Mouse (Mus musculus) forebrain, embryonic 10.5 days (tissue): ENCODE data around the gene Gprin1. TPM values are rescaled to one million over a fixed set of nuclear protein-coding genes. Genes with fewer than 3 reads are reported as not detected.

Source experiments
- DNase-seq: peaks from one replicate; pipeline ENCODE4 v3.0.0-alpha.2; 2017; ENCODE audit warnings: low spot score; ENCODE audit errors: extremely low spot score
- H3K27ac ChIP-seq: fragments of 300-500 bp; sonication (generic); 2 replicates; pipeline ENCODE4 v1.5.1; 2016; ENCODE audit warnings: mild to moderate bottlenecking
- H3K27me3 ChIP-seq: fragments of 300-500 bp; sonication (generic); 2 replicates; pipeline ENCODE4 v1.6.1; 2016; ENCODE audit warnings: mild to moderate bottlenecking; ENCODE audit not compliant: poor library complexity, severe bottlenecking
- H3K36me3 ChIP-seq: fragments of 300-500 bp; sonication (generic); replicated peaks from 2 replicates; pipeline ENCODE4 v1.6.1; 2016; ENCODE audit warnings: mild to moderate bottlenecking, moderate library complexity
- H3K4me1 ChIP-seq: fragments of 300-500 bp; sonication (generic); 2 replicates; pipeline ENCODE4 v1.6.1; 2016
- H3K4me3 ChIP-seq: fragments of 300-500 bp; sonication (generic); 2 replicates; pipeline ENCODE4 v1.5.1; 2016; ENCODE audit warnings: mild to moderate bottlenecking, moderate library complexity
- H3K9me3 ChIP-seq: fragments of 300-500 bp; sonication (generic); 2 replicates; pipeline ENCODE4 v1.6.1; 2016; ENCODE audit warnings: mild to moderate bottlenecking, moderate library complexity
- WGBS: fragments of 180-500 bp; shearing (Covaris S2); methylation state at CpG from one replicate; pipeline ENCODE4 v1.1.7; 2016; 5-methylcytosine and 5-hydroxymethylcytosine counted together
- polyA plus RNA-seq: library from polyadenylated mRNA; unstranded; fragments of >200 nt; fragmentation: Nextera tagmentation; extraction: Ambion mirVana; gene quantifications from 2 replicates; pipeline ENCODE4 v1.2.1, GENCODE M21; 2016

The Gprin1 gene
- polyA plus RNA-seq, 1 experiment from 2014 or later = 0.56 TPM

- DNase-seq = no peak
- H3K9me3 ChIP-seq = no peaks in the 10 kb centered on the region
- peaks cover 54% of the 10 kb centered on the region for H3K27me3 ChIP-seq
- H3K36me3 ChIP-seq = peaks cover 30% of the 10 kb centered on the region
- 3% methylated on average over 34 of the region's 34 CpGs for WGBS
- H3K4me1 ChIP-seq = peaks cover 28% of the 10 kb centered on the region
- H3K27ac ChIP-seq = no peak overlapping the region
- peak overlapping the region; percentile 49 for H3K4me3 ChIP-seq
Observed at GRCm38 (mm10) chr13:54738213-54738601, 11.5 kb downstream of the Gprin1 start.

- Histone ChIP-seq H3K36me3 (peaks cover 30% of the 10 kb centered on the region), H3K4me1 (peaks cover 28% of the 10 kb centered on the region), H3K9me3 (no peaks in the 10 kb centered on the region), H3K4me3 (peak overlapping the region; percentile 49), H3K27me3 (peaks cover 54% of the 10 kb centered on the region), H3K27ac (no peak overlapping the region; the same call in 1 of the 2 replicates)
- DNase-seq = no peak
- 1% methylated on average over 87 of the region's 87 CpGs for WGBS
Observed at GRCm38 (mm10) chr13:54737488-54738212, 12.0 kb downstream of the Gprin1 start.

GRCm38 (mm10) chr13:54736931-54737330 is 12.7 kb downstream of the Gprin1 start:
- peaks cover 30% of the 10 kb centered on the region for H3K36me3 ChIP-seq
- no peak for DNase-seq
- H3K4me1 ChIP-seq = peaks cover 28% of the 10 kb centered on the region
- H3K27ac ChIP-seq = no peak overlapping the region
- H3K27me3 ChIP-seq = peaks cover 54% of the 10 kb centered on the region
- 27% methylated on average over 3 of the region's 3 CpGs for WGBS
- H3K9me3 ChIP-seq = no peaks in the 10 kb centered on the region
- peak overlapping the region; percentile 49 for H3K4me3 ChIP-seq

GRCm38 (mm10) chr13:54726131-54726530 is 23.5 kb downstream of the Gprin1 start:
- no peak for DNase-seq
- 83% methylated on average over 11 of the region's 11 CpGs for WGBS

GRCm38 (mm10) chr13:54723143-54723542 is 26.5 kb downstream of the Gprin1 start:
- Histone ChIP-seq H3K4me3 (no peak overlapping the region), H3K9me3 (peaks cover 5% of the 10 kb centered on the region; the same call in 1 of the 2 replicates), H3K27me3 (no peaks in the 10 kb centered on the region), H3K27ac (no peak overlapping the region), H3K36me3 (no peaks in the 10 kb centered on the region), H3K4me1 (peaks cover 7% of the 10 kb centered on the region)
- DNase-seq = no peak
- 92% methylated on average over 3 of the region's 3 CpGs for WGBS

More at GRCm38 (mm10) chr13:54726131-54726530, 23.5 kb downstream of the Gprin1 start:
- H3K27ac ChIP-seq = no peak overlapping the region
- H3K36me3 ChIP-seq = no peaks in the 10 kb centered on the region
- H3K9me3 ChIP-seq = peaks cover 5% of the 10 kb centered on the region; the same call in 1 of the 2 replicates
- H3K4me1 ChIP-seq = peaks cover under 1% of the 10 kb centered on the region; the same call in 1 of the 2 replicates
- no peaks in the 10 kb centered on the region for H3K27me3 ChIP-seq
- H3K4me3 ChIP-seq = no peak overlapping the region

- Histone ChIP-seq H3K27ac (no peak overlapping the region), H3K4me1 (peaks cover 19% of the 10 kb centered on the region), H3K9me3 (no peaks in the 10 kb centered on the region), H3K4me3 (no peak overlapping the region), H3K36me3 (no peaks in the 10 kb centered on the region), H3K27me3 (peaks cover 9% of the 10 kb centered on the region; the same call in 1 of the 2 replicates)
- WGBS = 5% methylated on average over 5 of the region's 5 CpGs
- peak; percentile 57 for DNase-seq
Observed at GRCm38 (mm10) chr13:54716916-54717315, 32.8 kb downstream of the Gprin1 start.

- H3K36me3 ChIP-seq = no peaks in the 10 kb centered on the region
- H3K9me3 ChIP-seq = peaks cover 5% of the 10 kb centered on the region; the same call in 1 of the 2 replicates
- no peak overlapping the region for H3K27ac ChIP-seq
- no peak for DNase-seq
- peaks cover 9% of the 10 kb centered on the region; the same call in 1 of the 2 replicates for H3K27me3 ChIP-seq
- no peak overlapping the region for H3K4me3 ChIP-seq
- WGBS = 87% methylated on average over 10 of the region's 10 CpGs
- H3K4me1 ChIP-seq = peaks cover 13% of the 10 kb centered on the region
Observed at GRCm38 (mm10) chr13:54714996-54715395, 34.7 kb downstream of the Gprin1 start.

- Histone ChIP-seq H3K27ac (no peak overlapping the region), H3K9me3 (peaks cover 5% of the 10 kb centered on the region; the same call in 1 of the 2 replicates), H3K36me3 (no peaks in the 10 kb centered on the region), H3K4me1 (peaks cover 13% of the 10 kb centered on the region), H3K4me3 (no peak overlapping the region), H3K27me3 (peaks cover 9% of the 10 kb centered on the region; the same call in 1 of the 2 replicates)
- DNase-seq = no peak
- whole genome bisulfite sequencing = 45% methylated on average over 4 of the region's 4 CpGs
Observed at GRCm38 (mm10) chr13:54714393-54714792, 35.3 kb downstream of the Gprin1 start.

GRCm38 (mm10) chr13:54710866-54711265 is 38.8 kb downstream of the Gprin1 start:
- no peak for DNase-seq
- H3K4me1 ChIP-seq = no peaks in the 10 kb centered on the region
- no peak overlapping the region for H3K4me3 ChIP-seq
- H3K27ac ChIP-seq = no peak overlapping the region
- no peaks in the 10 kb centered on the region for H3K36me3 ChIP-seq
- H3K9me3 ChIP-seq = peaks cover 5% of the 10 kb centered on the region; the same call in 1 of the 2 replicates
- H3K27me3 ChIP-seq = peaks cover 4% of the 10 kb centered on the region; the same call in 1 of the 2 replicates
- 92% methylated on average over 3 of the region's 3 CpGs for WGBS

- no peak for DNase-seq
- Histone ChIP-seq H3K4me3 (no peak overlapping the region), H3K27me3 (no peaks in the 10 kb centered on the region), H3K36me3 (no peaks in the 10 kb centered on the region), H3K9me3 (no peaks in the 10 kb centered on the region), H3K27ac (no peak overlapping the region), H3K4me1 (no peaks in the 10 kb centered on the region)
- 47% methylated on average over 6 of the region's 6 CpGs for WGBS
Observed at GRCm38 (mm10) chr13:54704890-54705289, 44.8 kb downstream of the Gprin1 start.

- Histone ChIP-seq H3K27ac (no peak overlapping the region), H3K9me3 (no peaks in the 10 kb centered on the region), H3K4me3 (no peak overlapping the region), H3K4me1 (no peaks in the 10 kb centered on the region), H3K27me3 (no peaks in the 10 kb centered on the region), H3K36me3 (no peaks in the 10 kb centered on the region)
- WGBS = 78% methylated on average over 7 of the region's 7 CpGs
- no peak for DNase-seq
Observed at GRCm38 (mm10) chr13:54702507-54702906, 47.2 kb downstream of the Gprin1 start.

GRCm38 (mm10) chr13:54701243-54701642 is 48.4 kb downstream of the Gprin1 start, which contains the start of gene Cdhr2:
Gene Cdhr2, plus strand, starts transcription at chr13:54701461.
- no peaks in the 10 kb centered on the region for H3K27me3 ChIP-seq
- no peak for DNase-seq
- H3K4me3 ChIP-seq = no peak within 1 kb of the TSS
- H3K27ac ChIP-seq = no peak within 1 kb of the TSS
- WGBS = 82% methylated on average over 5 of the region's 5 CpGs
- no peaks in the 10 kb centered on the region for H3K9me3 ChIP-seq
- no peaks in the 10 kb centered on the region for H3K4me1 ChIP-seq
- H3K36me3 ChIP-seq = no peaks in the 10 kb centered on the region

GRCm38 (mm10) chr13:54695479-54696230 is 54.0 kb downstream of the Gprin1 start:
- Histone ChIP-seq H3K27me3 (no peaks in the 10 kb centered on the region), H3K4me1 (peaks cover 31% of the 10 kb centered on the region), H3K27ac (no peak overlapping the region), H3K4me3 (no peak overlapping the region), H3K36me3 (no peaks in the 10 kb centered on the region), H3K9me3 (no peaks in the 10 kb centered on the region)
- DNase-seq = no peak
- 91% methylated on average over 11 of the region's 11 CpGs for WGBS
